Mouse (Mus musculus) bone marrow, adult 2 months (tissue): ENCODE measurements around the gene Fmnl2.

Experiments
- CTCF ChIP-seq: fragments of 200-500 bp; IDR thresholded peaks from 2 replicates; pipeline ENCODE4 v1.5.1; 2011; ENCODE audit warnings: low read length, control low read depth; ENCODE audit not compliant: control insufficient read depth, insufficient read depth
- POLR2A ChIP-seq: fragments of 200-500 bp; IDR thresholded peaks from 2 replicates; pipeline ENCODE4 v1.6.1; 2011; ENCODE audit warnings: low read depth, mild to moderate bottlenecking, control low read depth, low read length, borderline replicate concordance; ENCODE audit not compliant: control insufficient read depth

DNA sequence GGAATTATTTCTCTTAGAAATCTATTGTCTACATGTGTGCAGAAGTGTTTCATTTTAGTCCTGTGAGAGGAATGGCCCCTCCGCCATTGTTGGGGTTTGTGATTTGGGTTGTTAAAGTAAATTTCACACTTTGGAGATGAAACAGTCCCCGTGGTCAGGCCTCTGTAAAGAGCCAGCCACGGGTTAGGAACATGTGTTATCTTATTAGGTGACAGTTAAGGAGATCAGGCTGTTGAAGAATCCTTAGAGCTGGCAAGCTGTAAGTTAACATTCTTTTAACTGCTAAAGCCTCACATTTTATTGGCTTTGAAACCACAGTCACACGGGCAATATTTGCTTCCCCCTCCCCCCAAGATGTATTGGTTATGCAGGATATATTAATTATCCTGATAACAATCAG, 131.7 kb downstream of the Fmnl2 start:
- no peak for TF ChIP-seq CTCF
- TF ChIP-seq POLR2A: no peak
